ENCODE assay signal across 35 mouse cellular contexts in genomic region chr7:35657829-35658228, GRCm38 (mm10).
"Had no signal": no experiment of that assay in that cellular context is flagged by ENCODE, and none has a peak within 500 bp of the region (broad histone marks: within the 10 kb centered on the region; RNA-seq: fewer than 3 reads in every experiment).

No protein-coding gene starts in this region.

- H3K27ac ChIP-seq: heart, embryonic 10.5 days; heart, embryonic 13.5 days; heart, embryonic 15.5 days; hindbrain, embryonic 10.5 days; hindbrain, embryonic 12.5 days; hindbrain, embryonic 13.5 days; hindbrain, embryonic 14.5 days; hindbrain, embryonic 15.5 days; hindbrain, postnatal 0 days; intestine, embryonic 15.5 days; kidney, embryonic 15.5 days; kidney, postnatal 0 days; layer of hippocampus, adult 2 months had no signal

- H3K36me3 ChIP-seq: heart, embryonic 10.5 days; heart, embryonic 12.5 days; heart, embryonic 13.5 days; heart, embryonic 15.5 days; hindbrain, embryonic 10.5 days; hindbrain, embryonic 12.5 days; hindbrain, embryonic 13.5 days; hindbrain, embryonic 15.5 days; intestine, embryonic 15.5 days; kidney, embryonic 15.5 days had no signal

- H3K9me3 ChIP-seq: heart, embryonic 10.5 days; heart, embryonic 13.5 days; heart, embryonic 15.5 days; hindbrain, embryonic 12.5 days; hindbrain, embryonic 15.5 days; intestine, embryonic 15.5 days; kidney, embryonic 15.5 days had no signal

- H3K4me2 ChIP-seq: heart, embryonic 11.5 days; heart, embryonic 12.5 days; heart, embryonic 13.5 days; heart, embryonic 15.5 days; hindbrain, embryonic 12.5 days; hindbrain, embryonic 13.5 days; hindbrain, embryonic 14.5 days; hindbrain, embryonic 15.5 days; intestine, embryonic 15.5 days; kidney, embryonic 15.5 days had no signal

- DNase-seq: heart, postnatal 10 days; heart, postnatal 14 days; heart, postnatal 36 days; heart, postnatal 4 days; kidney, adult 11 months; kidney, adult 18-20 months; kidney, adult 2 months; kidney, adult 8-10 months; kidney, adult 9 months; kidney, postnatal 10 days; kidney, postnatal 14 days; kidney, postnatal 25 days; kidney, postnatal 36 days; kidney, postnatal 4 days; layer of hippocampus, adult 9-11 months; layer of hippocampus, postnatal 36 days had no signal

- H3K9ac ChIP-seq: heart, embryonic 12.5 days; heart, embryonic 13.5 days; heart, embryonic 15.5 days; hindbrain, embryonic 12.5 days; hindbrain, embryonic 13.5 days; hindbrain, embryonic 14.5 days; hindbrain, embryonic 15.5 days; intestine, embryonic 15.5 days; kidney, embryonic 15.5 days had no signal

- H3K27me3 ChIP-seq: heart, embryonic 12.5 days; heart, embryonic 15.5 days; hindbrain, embryonic 12.5 days; hindbrain, embryonic 13.5 days; hindbrain, embryonic 15.5 days; intestine, embryonic 15.5 days had no signal

- H3K4me3 ChIP-seq: heart, embryonic 10.5 days; heart, embryonic 12.5 days; heart, embryonic 13.5 days; heart, embryonic 15.5 days; hindbrain, embryonic 10.5 days; hindbrain, embryonic 12.5 days; hindbrain, embryonic 13.5 days; hindbrain, embryonic 15.5 days; intestine, embryonic 15.5 days; kidney, embryonic 15.5 days; layer of hippocampus, adult 2 months had no signal

- ATAC-seq: hindbrain, embryonic 16.5 days; hindbrain, postnatal 0 days; inflammation-experienced regulatory T-cells, adult 6 months; intestine, embryonic 15.5 days; intestine, embryonic 16.5 days; intestine, postnatal 0 days had no signal

- H3K4me1 ChIP-seq: heart, embryonic 10.5 days; heart, embryonic 12.5 days; heart, embryonic 13.5 days; heart, embryonic 15.5 days; hindbrain, embryonic 12.5 days; hindbrain, embryonic 13.5 days; hindbrain, embryonic 15.5 days; intestine, embryonic 15.5 days; kidney, embryonic 15.5 days had no signal
